Mouse (Mus musculus) right cerebral cortex, adult 18-20 months (tissue): Measurements from ENCODE around the gene Tsc22d4.
"Not testable (repeated sequence)": the region's sequence is repeated elsewhere in the genome, so short reads cannot be mapped to it uniquely, and the experiment has no call there.

ENCODE experiments used
- DNase-seq: peaks from one replicate; pipeline ENCODE4 v3.0.0; 2022; ENCODE audit warnings: mixed read lengths

Gene Tsc22d4

DNA sequence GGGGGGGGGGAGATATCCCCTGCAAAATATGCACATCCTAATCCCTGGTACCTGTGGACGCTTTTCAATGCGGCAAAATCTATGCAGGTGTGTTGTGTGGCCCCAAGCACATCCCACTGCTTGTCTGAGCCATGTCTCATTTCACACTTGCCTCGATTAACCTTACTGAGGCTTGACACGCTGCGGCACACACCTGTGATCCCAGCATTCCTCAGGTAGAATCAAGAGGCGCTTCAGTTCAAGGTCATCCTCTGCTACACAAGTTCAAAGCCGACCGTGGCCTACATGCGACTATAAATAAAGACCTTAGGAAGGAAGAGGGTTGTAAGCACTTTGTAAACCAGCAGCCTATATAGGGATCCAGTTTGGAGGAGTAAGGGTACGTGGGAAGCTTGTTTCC lies 3.5 kb upstream of the Tsc22d4 start:
- no peak for DNase-seq

DNA sequence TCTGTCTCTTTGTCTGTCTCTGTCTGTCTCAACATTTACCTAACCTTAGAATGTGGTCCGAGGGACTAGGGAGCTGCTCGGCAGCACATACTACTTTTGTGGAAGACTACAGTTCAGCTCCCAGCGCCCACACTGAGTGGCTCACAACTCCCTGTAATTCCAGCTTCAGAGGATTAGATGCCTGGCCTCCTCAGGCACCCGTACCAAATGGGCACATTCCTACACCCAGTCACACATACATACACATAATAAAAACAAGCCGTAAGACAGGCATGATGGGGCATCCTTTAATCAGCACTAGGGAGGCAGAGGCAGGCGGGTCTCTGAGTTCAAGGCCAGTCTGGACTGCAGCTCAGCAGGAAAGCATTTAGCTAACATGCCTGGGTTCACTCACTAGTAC lies 2.7 kb upstream of the Tsc22d4 start:
- no peak for DNase-seq

DNA sequence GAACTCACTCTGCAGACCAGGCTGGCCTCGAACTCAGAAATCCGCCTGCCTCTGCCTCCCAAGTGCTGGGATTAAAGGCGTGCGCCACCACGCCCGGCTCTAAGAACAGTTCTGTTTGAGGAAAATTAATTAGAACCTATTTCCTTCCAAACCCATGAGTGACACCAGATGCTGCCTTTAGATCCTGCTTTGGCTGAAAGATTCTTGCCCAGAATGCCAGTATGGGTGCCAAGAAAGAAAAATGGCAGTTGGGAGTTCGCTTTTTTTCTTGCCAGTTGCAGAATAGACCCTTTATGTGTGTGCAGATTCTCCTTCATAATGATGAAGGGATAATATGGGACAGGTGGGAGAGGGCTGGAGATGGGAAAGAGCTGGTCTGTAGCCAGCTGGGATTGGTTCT lies 1.3 kb upstream of the Tsc22d4 start:
- DNase-seq, result no peak

DNA sequence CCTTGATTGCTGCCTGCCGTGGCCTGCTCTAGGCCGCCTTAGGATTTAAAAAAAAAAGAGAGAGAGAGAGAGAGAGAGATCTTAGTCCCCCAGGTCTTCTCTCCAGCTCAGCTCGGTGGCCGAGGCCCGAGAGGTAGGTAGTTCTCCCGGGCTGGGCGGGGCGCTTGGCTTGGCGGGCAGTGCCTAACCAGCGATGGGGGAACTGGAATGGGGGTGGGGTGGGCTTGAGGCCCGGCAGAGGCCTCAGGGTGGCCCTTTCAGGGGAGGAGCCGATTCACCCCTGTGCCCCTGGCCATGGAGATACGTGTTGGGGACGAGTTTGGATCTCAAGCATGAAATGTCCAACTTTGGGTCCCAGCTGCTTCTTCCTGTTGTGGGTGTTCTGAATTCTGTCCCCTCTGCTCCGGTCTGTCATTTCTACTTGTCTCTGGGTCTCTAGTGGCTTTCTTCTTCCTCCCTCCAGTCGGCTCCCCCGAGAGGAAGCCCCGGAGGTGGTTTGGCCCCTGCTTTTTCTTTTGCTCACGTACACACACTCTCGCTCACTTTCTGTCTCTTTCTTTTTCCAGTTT lies 836 bp downstream of the Tsc22d4 start:
- DNase-seq, result no peak

DNA sequence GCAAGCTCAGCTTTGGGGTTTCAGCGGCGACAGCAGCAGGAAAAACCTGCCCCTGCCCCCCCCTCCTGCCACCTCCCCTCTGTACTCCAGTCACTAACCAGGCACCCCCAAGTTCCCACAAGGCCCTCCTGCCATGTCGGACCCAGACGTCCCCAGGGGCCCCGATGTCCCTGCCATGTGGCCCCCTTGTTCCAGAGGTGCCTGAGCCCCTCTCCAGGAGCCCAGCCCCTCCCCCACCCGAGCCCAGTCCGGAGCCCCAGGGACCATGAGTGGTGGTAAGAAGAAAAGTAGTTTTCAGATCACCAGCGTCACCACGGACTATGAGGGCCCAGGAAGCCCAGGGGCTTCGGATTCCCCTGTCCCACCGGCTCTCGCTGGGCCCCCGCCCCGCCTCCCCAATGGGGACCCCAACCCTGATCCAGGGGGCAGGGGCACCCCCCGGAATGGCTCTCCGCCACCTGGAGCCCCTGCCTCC lies 1.4 kb downstream of the Tsc22d4 start:
- no peak for DNase-seq

DNA sequence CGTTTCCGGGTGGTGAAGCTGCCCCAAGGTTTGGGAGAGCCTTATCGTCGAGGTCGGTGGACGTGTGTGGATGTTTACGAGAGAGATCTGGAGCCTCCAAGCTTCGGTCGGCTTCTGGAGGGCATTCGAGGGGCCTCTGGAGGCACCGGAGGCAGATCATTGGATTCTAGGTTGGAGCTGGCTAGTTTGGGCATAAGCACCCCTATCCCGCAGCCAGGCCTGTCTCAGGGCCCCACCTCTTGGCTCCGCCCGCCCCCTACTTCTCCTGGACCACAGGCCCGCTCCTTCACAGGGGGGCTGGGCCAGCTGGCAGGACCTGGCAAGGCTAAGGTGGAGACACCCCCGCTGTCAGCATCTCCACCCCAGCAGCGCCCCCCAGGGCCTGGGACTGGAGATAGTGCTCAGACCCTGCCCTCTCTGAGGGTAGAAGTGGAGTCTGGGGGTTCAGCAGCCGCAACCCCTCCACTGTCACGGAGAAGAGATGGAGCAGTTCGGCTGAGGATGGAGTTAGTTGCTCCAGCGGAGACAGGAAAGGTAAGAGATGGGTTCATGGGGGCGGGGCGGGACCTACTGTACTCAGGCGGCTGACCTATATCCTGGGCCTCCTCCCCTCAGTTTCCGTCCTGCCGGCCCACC lies 1.9 kb downstream of the Tsc22d4 start:
- DNase-seq, result no peak

DNA sequence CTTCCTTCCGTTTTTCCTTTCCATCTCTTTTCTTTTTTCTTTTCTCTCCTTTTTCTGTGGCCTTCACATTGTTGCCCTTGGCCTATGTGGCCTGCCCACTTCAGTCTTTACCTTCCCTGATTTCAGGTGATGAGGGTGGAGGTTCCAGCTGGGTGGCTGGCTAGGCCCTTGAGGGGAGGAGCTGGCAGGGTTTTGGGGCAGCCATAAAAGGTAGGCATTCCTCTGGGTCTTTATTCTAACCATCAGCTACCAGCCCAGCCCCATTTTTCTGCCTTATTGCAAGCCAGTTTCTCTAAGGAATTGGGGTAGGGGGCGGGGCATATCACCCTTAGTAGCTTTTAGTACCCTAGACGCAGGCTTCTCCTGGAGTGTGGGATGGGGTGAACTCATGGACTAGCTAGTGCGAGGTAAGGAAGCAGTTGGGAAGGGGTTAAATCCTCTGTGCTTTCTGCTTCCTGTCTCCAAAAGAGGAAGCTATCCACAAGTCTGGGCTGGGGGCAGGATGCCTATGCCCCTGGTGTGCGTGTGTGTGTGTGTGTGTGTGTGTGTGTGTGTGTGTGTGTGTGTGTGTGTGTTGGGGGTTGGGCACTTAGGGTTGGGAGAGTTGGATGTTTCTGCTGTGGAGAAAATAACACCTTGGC lies 2.7 kb downstream of the Tsc22d4 start:
- DNase-seq, result no peak

DNA sequence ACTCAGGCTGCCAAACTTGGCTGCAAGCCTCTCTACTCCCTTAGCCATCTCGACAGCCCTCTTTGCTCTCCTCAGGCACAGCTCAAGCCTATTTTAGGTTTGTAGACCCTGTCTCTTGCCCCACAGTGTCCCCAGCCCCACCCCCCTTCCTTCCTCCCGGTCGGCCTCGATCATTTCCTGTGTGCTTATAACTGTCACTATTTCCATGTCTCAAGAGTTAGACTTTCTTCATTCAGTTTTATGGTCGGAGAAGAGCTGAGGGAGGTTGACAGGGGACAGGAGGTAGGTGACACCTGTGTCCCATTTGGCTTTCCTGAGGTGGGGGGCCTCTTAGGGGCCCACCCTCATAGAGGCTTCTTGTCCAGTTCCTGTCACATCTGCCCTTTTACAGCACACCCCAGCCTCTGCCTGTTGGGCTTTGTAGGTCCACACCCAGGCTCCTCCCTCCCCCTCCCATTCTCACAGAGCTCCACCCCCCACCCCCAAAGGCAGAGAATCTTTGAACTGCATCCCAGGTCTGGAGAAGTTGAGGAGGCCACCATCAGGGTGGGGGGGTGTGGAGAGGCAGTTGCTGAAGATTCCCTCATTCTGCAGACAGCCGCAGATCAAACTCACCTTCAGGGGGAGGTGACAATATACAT lies 3.8 kb downstream of the Tsc22d4 start:
- no peak for DNase-seq

DNA sequence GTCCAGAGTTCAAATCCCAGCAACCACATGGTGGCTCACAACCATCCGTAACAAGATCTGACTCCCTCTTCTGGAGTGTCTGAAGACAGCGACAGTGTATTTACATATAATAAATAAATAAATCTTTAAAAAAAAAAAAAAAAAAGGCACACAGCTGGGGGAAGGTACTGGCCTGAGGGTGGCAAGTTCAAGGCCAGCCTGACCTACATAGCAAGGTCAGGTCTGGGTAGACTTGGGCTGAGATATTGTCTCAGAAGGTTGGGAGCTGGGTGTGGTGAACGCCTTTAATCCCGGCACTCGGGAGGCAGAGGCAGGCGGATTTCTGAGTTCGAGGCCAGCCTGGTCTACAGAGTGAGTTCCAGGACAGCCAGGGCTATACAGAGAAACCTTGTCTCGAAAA lies 4.7 kb downstream of the Tsc22d4 start:
- not testable (repeated sequence) for DNase-seq

DNA sequence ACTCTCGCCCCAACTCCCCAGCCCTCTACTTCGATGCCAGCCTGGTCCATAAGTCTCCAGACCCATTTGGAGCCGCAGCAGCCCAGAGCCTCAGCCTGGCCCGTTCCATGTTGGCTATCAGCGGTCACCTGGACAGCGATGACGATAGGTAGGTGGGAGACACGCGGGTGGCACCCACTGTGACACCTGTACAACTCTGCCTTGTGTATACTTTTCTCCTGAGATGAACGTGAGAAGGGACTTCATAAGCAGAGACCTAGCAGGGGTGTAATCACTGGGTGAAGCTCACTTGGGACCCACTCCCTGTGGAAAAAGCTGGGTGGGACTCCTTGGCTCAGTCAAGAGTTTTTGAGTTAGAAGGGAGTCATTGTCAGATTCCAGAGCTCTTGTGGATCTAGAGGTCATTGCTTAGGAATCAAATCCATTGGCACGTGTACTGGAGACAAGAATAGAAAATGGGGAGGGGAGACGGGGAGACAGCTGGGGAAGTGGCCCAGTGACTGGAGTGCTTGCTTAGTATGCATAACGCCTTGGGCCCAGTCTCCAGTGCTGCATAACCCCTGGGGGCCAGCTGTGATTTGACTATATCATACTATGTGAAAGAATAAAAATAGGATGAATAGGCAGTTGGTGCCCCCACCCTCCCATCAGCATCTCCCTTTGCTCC lies 5.8 kb downstream of the Tsc22d4 start:
- DNase-seq, result no peak

DNA sequence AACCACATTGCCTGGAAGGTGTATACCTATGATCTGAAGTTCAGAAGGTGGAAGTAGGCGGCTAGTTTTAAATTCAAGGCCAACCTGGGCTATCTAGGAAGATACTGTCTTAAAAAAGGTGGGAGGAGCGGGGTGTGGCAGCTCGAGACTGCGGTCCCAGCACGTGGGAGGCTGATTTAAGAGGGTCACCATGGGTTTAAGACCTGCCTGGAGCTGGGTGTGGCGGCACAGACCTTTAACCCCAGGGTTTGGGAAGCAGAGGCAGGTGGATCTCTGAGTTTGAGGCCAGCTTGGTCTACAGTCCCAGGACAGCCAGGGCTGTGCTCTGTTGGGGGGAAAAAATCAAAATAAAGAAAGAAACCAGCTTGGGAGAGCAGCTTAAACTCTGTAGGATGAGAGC lies 6.5 kb downstream of the Tsc22d4 start:
- no peak for DNase-seq

DNA sequence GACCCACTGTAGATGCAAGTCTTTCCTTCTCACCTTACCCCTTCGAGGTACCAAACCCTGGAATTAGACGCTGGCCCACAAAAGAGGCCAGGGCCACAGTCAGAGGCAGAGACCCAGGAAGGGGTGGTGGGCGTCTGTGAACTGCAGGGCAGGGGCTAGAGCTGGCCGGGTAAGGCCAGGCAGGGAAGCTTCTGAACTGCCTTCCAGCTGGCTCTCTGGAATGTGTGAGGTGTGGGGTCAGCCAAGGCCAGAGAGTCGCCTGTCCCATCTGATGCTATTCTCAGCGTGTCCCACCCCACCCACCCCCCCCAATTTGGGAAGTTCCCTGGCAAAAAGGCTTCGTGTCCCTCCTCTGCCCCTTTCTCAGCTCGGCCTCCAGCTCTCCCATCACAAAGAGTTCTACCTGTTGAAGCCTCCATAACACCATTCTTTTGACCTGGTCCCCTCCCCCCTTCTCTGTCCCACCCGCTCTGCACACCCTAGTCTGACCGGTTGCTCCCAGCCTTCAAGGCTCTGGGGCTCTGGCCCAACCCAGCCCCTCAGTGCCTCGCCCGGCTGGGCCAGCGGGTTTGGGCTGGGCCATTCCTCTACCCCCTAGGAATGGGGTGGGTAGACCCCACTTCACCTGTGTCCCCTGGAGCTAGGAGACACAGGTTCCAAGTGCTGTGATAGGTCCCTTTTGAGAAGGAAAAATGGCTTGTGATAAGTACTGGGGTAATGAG lies 7.7 kb downstream of the Tsc22d4 start:
- DNase-seq, result no peak

DNA sequence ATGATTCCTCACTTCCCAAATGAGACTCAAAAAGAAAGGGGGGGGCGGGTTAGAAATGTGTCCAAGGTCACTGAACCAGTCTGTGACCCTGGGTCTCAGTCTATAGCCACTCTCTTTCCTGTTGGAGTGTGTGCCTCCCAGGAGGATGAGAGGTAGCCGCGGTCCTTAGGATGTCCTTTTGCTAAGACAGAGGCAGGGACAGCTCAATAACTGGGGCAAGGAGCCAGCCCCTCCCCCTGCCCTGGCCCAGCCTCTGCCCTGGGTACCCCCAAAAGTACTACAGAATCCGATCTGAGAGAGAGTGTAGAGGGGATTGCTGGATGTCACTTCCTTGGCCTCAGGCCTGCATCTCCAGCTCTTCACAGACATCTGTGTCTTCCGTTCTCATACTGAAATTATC lies 9.9 kb downstream of the Tsc22d4 start:
- DNase-seq, result no peak

DNA sequence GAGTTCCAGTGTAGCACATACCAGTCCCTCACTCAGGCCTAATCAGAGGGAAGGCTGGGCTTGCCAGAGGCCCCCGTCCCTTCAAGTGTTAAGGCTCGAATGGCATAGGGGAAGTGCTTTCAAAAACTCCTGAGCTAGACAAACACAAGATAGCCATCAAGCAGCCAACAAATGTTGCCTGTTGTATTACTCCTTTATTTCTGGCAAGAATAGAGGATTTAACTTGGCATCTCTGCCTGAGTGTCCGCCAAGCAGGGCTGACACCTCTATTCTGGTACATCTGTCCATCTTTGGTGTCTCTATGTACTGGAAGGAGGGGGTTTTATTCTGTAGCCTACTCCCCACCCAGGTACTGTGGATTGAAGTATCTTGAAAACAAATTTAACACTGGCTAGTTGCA lies 10.6 kb downstream of the Tsc22d4 start:
- DNase-seq, result no peak

DNA sequence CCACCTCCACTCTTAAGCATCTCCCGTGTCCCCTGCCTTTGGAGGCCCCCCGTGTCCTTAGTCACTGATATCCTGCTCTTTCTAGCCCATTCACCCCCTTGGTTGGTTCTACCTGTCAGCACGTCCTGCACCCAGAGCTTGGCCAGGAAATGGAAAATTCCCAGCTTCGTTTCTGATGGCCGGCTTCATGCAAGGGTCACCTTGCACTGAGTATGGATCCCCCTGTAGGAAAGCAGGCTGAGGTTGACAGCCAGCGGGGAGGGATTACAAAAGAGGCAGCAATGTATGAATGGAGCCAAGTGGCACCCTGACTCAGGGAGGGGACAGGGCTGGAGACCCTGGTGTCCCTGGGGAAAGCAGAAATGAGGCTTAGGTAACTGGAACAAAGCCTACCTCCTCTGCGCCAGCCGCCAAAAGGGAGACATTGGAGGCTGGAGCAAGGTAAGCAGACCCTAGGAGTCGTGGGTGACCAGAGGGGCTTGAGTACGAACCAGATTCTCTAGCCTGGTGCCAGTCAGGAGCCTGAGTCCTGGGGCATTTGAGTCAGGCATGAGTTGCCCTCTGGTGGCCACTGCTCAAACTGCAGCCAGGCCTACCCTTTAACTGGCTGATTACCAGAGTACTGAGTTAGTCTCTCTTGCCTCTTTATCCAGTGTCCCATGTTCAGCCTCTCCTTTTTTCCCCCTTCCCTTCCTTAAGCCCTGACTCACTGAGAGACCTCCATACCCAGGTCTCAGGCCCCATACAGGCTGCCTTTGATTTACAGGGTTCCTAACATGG lies 11.5 kb downstream of the Tsc22d4 start:
- peak; percentile 86 for DNase-seq

DNA sequence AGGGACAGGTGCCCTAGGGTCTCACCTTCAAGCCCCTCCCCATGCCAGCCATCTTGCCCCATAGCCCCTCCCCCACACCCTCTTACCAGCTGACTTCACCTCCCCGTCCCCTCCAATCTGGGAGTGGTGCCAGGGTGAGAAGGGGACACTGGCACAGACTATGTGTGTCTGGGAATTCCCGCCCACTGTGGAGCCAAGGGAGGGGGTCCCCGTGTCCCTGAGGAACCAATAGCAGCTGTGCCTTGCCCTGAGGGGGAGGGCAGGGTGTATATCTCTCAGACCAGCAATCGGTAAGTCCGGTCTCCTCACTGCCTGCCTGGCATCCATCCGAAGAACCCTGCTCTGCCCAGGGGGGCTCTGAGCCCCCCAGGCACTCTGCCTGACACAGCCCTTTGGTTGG lies 12.4 kb downstream of the Tsc22d4 start:
- peak; percentile 89 for DNase-seq

DNA sequence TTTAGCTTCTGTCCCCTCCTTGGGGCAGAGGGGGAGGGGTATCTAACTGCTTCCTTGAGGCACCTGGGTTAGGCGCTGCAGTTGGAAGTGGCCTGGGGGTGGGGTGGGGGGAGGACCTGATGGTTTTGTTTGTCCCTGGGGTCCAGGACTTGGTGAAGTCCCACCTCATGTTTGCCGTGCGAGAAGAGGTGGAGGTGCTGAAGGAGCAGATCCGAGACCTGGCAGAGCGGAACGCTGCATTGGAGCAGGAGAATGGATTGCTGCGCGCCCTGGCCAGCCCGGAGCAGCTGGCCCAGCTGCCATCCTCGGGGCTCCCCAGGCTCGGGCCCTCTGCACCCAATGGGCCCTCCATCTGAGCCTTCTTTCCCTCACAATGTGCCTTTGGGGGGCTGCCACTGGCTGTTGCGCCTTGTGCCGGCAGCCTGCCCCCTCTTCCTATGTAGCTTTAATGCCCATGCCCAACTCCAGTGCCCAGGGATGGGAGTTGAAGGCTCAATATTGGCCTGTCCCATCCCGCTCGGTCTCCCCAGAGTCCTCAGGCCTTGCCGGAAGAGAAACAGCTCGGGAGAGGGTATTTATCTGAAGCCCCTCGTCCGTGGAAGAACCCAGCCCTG lies 13.5 kb downstream of the Tsc22d4 start:
- no peak for DNase-seq

DNA sequence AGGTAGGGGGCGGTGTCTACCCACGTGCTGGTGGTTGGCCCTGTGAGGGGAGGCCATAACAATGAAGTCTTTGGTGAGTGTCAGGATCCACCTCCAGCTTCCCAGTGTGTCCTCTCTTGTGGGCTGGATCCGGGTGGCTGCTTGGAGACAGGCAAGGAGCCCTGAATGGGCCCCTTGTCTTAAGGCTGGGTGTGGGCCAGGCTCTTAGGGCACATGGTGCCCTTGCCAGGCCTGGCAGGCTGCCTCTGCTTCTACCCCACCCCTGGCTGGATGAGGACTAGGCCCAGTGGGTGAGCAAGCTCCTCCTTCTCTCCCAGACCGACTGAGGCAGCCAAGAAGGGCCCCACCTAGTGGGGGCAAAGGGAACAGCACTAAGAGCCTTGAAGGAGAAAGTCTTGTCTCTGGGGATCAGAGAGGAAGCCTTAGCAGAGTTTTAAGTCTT lies 14.5 kb downstream of the Tsc22d4 start:
- peak; percentile 88 for DNase-seq

DNA sequence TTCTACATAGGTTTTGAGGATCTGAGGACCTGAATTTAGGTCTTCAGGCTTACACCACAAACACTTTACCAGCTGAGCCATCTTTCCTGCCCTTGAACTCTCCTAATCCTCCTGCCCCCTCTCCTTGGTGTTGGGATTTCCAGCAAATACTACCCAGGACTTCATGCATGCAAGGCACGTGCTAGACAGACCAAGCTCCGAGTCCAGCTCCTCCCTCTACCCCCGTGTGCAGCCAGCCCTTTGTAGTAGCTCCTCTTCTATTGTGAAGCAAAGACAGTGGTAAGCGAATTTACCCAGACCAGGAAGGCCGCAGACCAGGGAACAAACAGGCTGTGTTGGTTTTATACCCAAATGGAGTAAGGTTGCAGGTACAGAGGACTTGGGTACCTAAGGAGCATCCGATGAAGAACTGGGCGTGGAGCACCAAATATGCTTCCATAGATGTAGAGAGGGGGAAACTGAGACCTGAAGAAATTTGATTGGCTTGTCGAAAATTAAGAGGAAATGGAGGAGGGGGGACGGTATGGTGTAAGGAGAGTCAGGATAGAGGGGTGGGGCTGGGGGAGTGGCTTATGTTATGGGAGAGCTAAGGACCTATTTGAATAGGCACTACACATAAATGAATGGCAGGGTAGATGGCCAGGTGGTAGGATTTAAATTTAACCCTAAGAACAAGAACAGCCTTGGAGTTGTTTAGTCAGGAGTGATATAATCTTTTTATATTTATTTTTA lies 19.2 kb downstream of the Tsc22d4 start:
- no peak for DNase-seq

DNA sequence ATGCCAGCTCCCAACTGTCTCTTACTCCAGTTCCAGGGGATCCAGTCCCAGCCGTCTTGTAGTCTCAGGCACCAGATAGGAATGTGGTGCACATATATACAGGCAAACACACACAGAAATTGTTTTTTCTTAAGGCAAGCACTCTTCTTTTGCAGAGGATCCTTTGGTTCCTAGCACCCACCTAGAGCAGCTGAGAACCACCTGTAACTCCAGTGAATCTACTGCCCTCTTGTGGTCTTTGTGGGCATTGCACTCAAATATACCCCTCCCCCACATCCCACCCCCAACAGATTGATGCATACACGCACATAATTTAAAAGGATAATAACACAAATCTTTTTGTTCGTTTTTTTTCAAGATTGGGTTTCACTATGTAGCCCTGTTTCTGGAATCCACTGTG lies 20.7 kb downstream of the Tsc22d4 start:
- DNase-seq, result no peak

DNA sequence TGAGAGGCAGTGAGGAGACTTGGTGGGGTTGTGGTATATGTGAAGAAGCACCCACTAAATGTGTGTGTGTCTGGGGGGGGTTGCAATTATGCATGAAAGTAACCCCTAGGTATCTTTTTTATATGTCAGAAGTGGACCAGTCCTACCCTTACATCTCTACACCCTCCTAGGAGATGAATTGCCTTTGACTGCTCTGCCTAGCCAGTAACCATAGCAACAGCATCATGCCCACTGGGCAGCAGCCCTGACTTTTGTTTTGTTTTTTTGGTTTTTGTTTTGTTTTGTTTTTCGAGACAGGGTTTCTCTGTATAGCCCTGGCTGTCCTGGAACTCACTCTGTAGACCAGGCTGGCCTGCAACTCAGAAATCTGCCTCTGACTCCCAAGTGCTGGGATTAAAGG lies 22.9 kb downstream of the Tsc22d4 start:
- no peak for DNase-seq
